Mouse (Mus musculus) kidney, postnatal 10 days (tissue): ENCODE measurements around the gene Plekhg3.

Source experiments
- DNase-seq: peaks from one replicate; pipeline ENCODE4 v3.0.0; 2021; ENCODE audit warnings: mixed read lengths

Plekhg3 gene

GRCm38 (mm10) chr12:76530580-76531139, at the start of gene Plekhg3:
Gene Plekhg3 (plus strand): TSS chr12:76530891.
- no peak for DNase-seq

GRCm38 (mm10) chr12:76482446-76482845, 48.2 kb upstream of the Plekhg3 start:
- DNase-seq = no peak

GRCm38 (mm10) chr12:76482948-76483347, 47.7 kb upstream of the Plekhg3 start:
- no peak for DNase-seq

GRCm38 (mm10) chr12:76484881-76485280, 45.8 kb upstream of the Plekhg3 start:
- DNase-seq = no peak

- no peak for DNase-seq
Observed at GRCm38 (mm10) chr12:76485381-76485780, 45.3 kb upstream of the Plekhg3 start.

GRCm38 (mm10) chr12:76486943-76487342, 43.7 kb upstream of the Plekhg3 start:
- DNase-seq = no peak

GRCm38 (mm10) chr12:76490798-76491197, 39.9 kb upstream of the Plekhg3 start:
- DNase-seq = no peak

- peak; percentile 43 for DNase-seq
Observed at GRCm38 (mm10) chr12:76493462-76493861, 37.2 kb upstream of the Plekhg3 start.

- no peak for DNase-seq
Observed at GRCm38 (mm10) chr12:76495381-76495780, 35.3 kb upstream of the Plekhg3 start.

- peak; percentile 82 for DNase-seq
Observed at GRCm38 (mm10) chr12:76496324-76496723, 34.4 kb upstream of the Plekhg3 start.

- DNase-seq = no peak
Observed at GRCm38 (mm10) chr12:76499276-76499675, 31.4 kb upstream of the Plekhg3 start.

GRCm38 (mm10) chr12:76500055-76500454, 30.6 kb upstream of the Plekhg3 start:
- DNase-seq = no peak

- no peak for DNase-seq
Observed at GRCm38 (mm10) chr12:76500896-76501295, 29.8 kb upstream of the Plekhg3 start.

GRCm38 (mm10) chr12:76502981-76503380, 27.7 kb upstream of the Plekhg3 start:
- peak; percentile 72 for DNase-seq

GRCm38 (mm10) chr12:76506522-76506921, 24.2 kb upstream of the Plekhg3 start:
- no peak for DNase-seq

- DNase-seq = no peak
Observed at GRCm38 (mm10) chr12:76507791-76508190, 22.9 kb upstream of the Plekhg3 start.

GRCm38 (mm10) chr12:76508909-76509440, 21.7 kb upstream of the Plekhg3 start:
- DNase-seq = peak; percentile 78

GRCm38 (mm10) chr12:76512731-76513130, 18.0 kb upstream of the Plekhg3 start:
- DNase-seq = peak; percentile 71

- DNase-seq = peak; percentile 39
Observed at GRCm38 (mm10) chr12:76514842-76515241, 15.8 kb upstream of the Plekhg3 start.

- peak; percentile 52 for DNase-seq
Observed at GRCm38 (mm10) chr12:76518000-76518399, 12.7 kb upstream of the Plekhg3 start.

- peak; percentile 59 for DNase-seq
Observed at GRCm38 (mm10) chr12:76518909-76519842, 11.5 kb upstream of the Plekhg3 start.

- no peak for DNase-seq
Observed at GRCm38 (mm10) chr12:76523654-76524053, 7.0 kb upstream of the Plekhg3 start.

- no peak for DNase-seq
Observed at GRCm38 (mm10) chr12:76524915-76525314, 5.8 kb upstream of the Plekhg3 start.
